Mouse (Mus musculus) lung, embryonic 15.5 days (tissue): ENCODE data around the gene Emd. TPM values are rescaled to one million over a fixed set of nuclear protein-coding genes. Genes with fewer than 3 reads are reported as not detected.
A peak's percentile ranks its signal among the peaks of the same experiment; 100 is the strongest.

Experiments used
- ATAC-seq: fragments of 200-750 bp; cut with Nextera tagmentation; 2 replicates; pipeline ENCODE4 v1.8.0; 2017; ENCODE audit warnings: moderate number of reproducible peaks, borderline replicate concordance; ENCODE audit not compliant: low FRiP score, low TSS enrichment; ENCODE audit errors: extremely low read depth
- H3K27ac ChIP-seq: fragments of 300-500 bp; sonication (generic); 2 replicates; pipeline ENCODE4 v1.5.1; 2015; ENCODE audit warnings: moderate library complexity, mild to moderate bottlenecking, inconsistent platforms
- H3K27me3 ChIP-seq: fragments of 300-500 bp; sonication (generic); 2 replicates; pipeline ENCODE4 v1.6.1; 2015; ENCODE audit warnings: inconsistent platforms
- H3K36me3 ChIP-seq: fragments of 300-500 bp; sonication (generic); 2 replicates; pipeline ENCODE4 v1.6.1; 2015; ENCODE audit warnings: inconsistent platforms
- H3K4me1 ChIP-seq: fragments of 300-500 bp; sonication (generic); 2 replicates; pipeline ENCODE4 v1.6.1; 2015; ENCODE audit warnings: inconsistent platforms
- H3K4me2 ChIP-seq: fragments of 300-500 bp; sonication (generic); 2 replicates; pipeline ENCODE4 v1.6.1; 2015; ENCODE audit warnings: inconsistent platforms, mild to moderate bottlenecking, moderate library complexity
- H3K4me3 ChIP-seq: fragments of 300-500 bp; sonication (generic); 2 replicates; pipeline ENCODE4 v1.5.1; 2015; ENCODE audit warnings: mild to moderate bottlenecking, inconsistent platforms
- H3K9ac ChIP-seq: fragments of 300-500 bp; sonication (generic); 2 replicates; pipeline ENCODE4 v1.6.1; 2015; ENCODE audit warnings: inconsistent platforms
- H3K9me3 ChIP-seq: fragments of 300-500 bp; sonication (generic); 2 replicates; pipeline ENCODE4 v1.6.1; 2016; ENCODE audit warnings: inconsistent platforms
- WGBS: fragments of 180-500 bp; shearing (Covaris S2); methylation state at CpG from one replicate; pipeline ENCODE4 v1.1.7; 2015; 5-methylcytosine and 5-hydroxymethylcytosine counted together
- polyA plus RNA-seq: library from polyadenylated mRNA; unstranded; fragments of >200 nt; fragmentation: Nextera tagmentation; extraction: Ambion mirVana; gene quantifications from 2 replicates; pipeline ENCODE4 v1.2.1, GENCODE M21; 2015

Emd gene
- polyA plus RNA-seq, 1 experiment from 2014 or later = 23.2 TPM

GRCm38 (mm10) chrX:74246213-74246681 is 8.2 kb upstream of the Emd start:
- no peaks in the 10 kb centered on the region for H3K27me3 ChIP-seq
- peak overlapping the region; percentile 58 for H3K4me3 ChIP-seq
- H3K4me2 ChIP-seq = peak overlapping the region; percentile 62
- H3K9ac ChIP-seq = peak overlapping the region; percentile 69
- H3K4me1 ChIP-seq = peaks cover 10% of the 10 kb centered on the region; the same call in 1 of the 2 replicates
- 17% methylated on average over 38 of the region's 38 CpGs for WGBS
- H3K27ac ChIP-seq = peak overlapping the region; percentile 94
- ATAC-seq = peak; percentile 83
- no peaks in the 10 kb centered on the region for H3K9me3 ChIP-seq
- peaks cover 18% of the 10 kb centered on the region for H3K36me3 ChIP-seq

GRCm38 (mm10) chrX:74246693-74247092 is 7.8 kb upstream of the Emd start:
- peak overlapping the region; percentile 31 for H3K9ac ChIP-seq
- peaks cover 10% of the 10 kb centered on the region; the same call in 1 of the 2 replicates for H3K4me1 ChIP-seq
- WGBS = 12% methylated on average over 14 of the region's 15 CpGs
- H3K9me3 ChIP-seq = no peaks in the 10 kb centered on the region
- peak overlapping the region; percentile 62 for H3K4me2 ChIP-seq
- peak overlapping the region; percentile 58 for H3K4me3 ChIP-seq
- ATAC-seq = peak; percentile 47
- H3K36me3 ChIP-seq = peaks cover 13% of the 10 kb centered on the region
- no peaks in the 10 kb centered on the region for H3K27me3 ChIP-seq
- H3K27ac ChIP-seq = peak overlapping the region; percentile 94

GRCm38 (mm10) chrX:74248651-74249050 is 5.8 kb upstream of the Emd start:
- Histone ChIP-seq H3K4me2 (peak overlapping the region; percentile 62), H3K9me3 (no peaks in the 10 kb centered on the region), H3K9ac (peak overlapping the region; percentile 48), H3K27ac (peak overlapping the region; percentile 87), H3K27me3 (no peaks in the 10 kb centered on the region), H3K4me1 (peaks cover 7% of the 10 kb centered on the region; the same call in 1 of the 2 replicates), H3K4me3 (peak overlapping the region; percentile 42), H3K36me3 (no peaks in the 10 kb centered on the region; the same call in 1 of the 2 replicates)
- 0 out of 2 replicates have a peak, but pooled peaks have one; percentile 21 for ATAC-seq
- WGBS = 13% methylated on average over 3 of the region's 3 CpGs

- peak within 1 kb of the TSS; percentile 87 for H3K27ac ChIP-seq
- ATAC-seq = no peak
- H3K9ac ChIP-seq = peak within 1 kb of the TSS; percentile 48
- H3K4me3 ChIP-seq = peak within 1 kb of the TSS; percentile 42
- H3K9me3 ChIP-seq = no peaks in the 10 kb centered on the region
- no peaks in the 10 kb centered on the region for H3K27me3 ChIP-seq
- H3K4me1 ChIP-seq = 0 out of 2 replicates have a peak, but pooled peaks cover 3% of the 10 kb centered on the region
- H3K36me3 ChIP-seq = no peaks in the 10 kb centered on the region
- WGBS = 14% methylated on average over 31 of the region's 38 CpGs
- peak within 1 kb of the TSS; percentile 59 for H3K4me2 ChIP-seq
Observed at GRCm38 (mm10) chrX:74249615-74250014, 4.9 kb upstream of the Emd start, which contains the start of gene Flna. Gene Flna (minus strand): TSS chrX:74249820.

- Histone ChIP-seq H3K9me3 (no peaks in the 10 kb centered on the region), H3K27ac (peak overlapping the region; percentile 92), H3K9ac (peak overlapping the region; percentile 77), H3K4me3 (peak overlapping the region; percentile 61), H3K4me1 (peaks cover 5% of the 10 kb centered on the region; the same call in 1 of the 2 replicates), H3K36me3 (0 out of 2 replicates have a peak, but pooled peaks cover 5% of the 10 kb centered on the region), H3K27me3 (no peaks in the 10 kb centered on the region), H3K4me2 (peak overlapping the region; percentile 62)
- WGBS = 21% methylated on average over 31 of the region's 31 CpGs
- ATAC-seq = no peak
Observed at GRCm38 (mm10) chrX:74254888-74255565, 540 bp downstream of the Emd start.

- H3K9ac ChIP-seq = no peak overlapping the region
- H3K9me3 ChIP-seq = no peaks in the 10 kb centered on the region
- H3K27me3 ChIP-seq = no peaks in the 10 kb centered on the region
- no peak for ATAC-seq
- H3K4me1 ChIP-seq = peaks cover 4% of the 10 kb centered on the region; the same call in 1 of the 2 replicates
- H3K36me3 ChIP-seq = 0 out of 2 replicates have a peak, but pooled peaks cover 5% of the 10 kb centered on the region
- no peak overlapping the region for H3K4me3 ChIP-seq
- H3K27ac ChIP-seq = no peak overlapping the region
- 87% methylated on average over 3 of the region's 3 CpGs for WGBS
- no peak overlapping the region for H3K4me2 ChIP-seq
Observed at GRCm38 (mm10) chrX:74257746-74258145, 3.3 kb downstream of the Emd start.

GRCm38 (mm10) chrX:74269736-74270061 is 15.2 kb downstream of the Emd start:
- peaks cover 3% of the 10 kb centered on the region; the same call in 1 of the 2 replicates for H3K4me1 ChIP-seq
- ATAC-seq = peak; percentile 35

GRCm38 (mm10) chrX:74270062-74270901 is 15.8 kb downstream of the Emd start, which contains the start of gene Rpl10:
Gene Rpl10 (plus strand): TSS chrX:74270812.
- H3K9me3 ChIP-seq = no peaks in the 10 kb centered on the region
- H3K36me3 ChIP-seq = 0 out of 2 replicates have a peak, but pooled peaks cover 4% of the 10 kb centered on the region
- H3K27me3 ChIP-seq = no peaks in the 10 kb centered on the region
- peak; percentile 94 for ATAC-seq
- peak within 1 kb of the TSS; percentile 55 for H3K4me2 ChIP-seq
- H3K4me1 ChIP-seq = peaks cover 3% of the 10 kb centered on the region; the same call in 1 of the 2 replicates
- peak within 1 kb of the TSS; percentile 51 for H3K4me3 ChIP-seq
- 13% methylated on average over 42 of the region's 42 CpGs for WGBS
- peak within 1 kb of the TSS; percentile 96 for H3K27ac ChIP-seq
- H3K9ac ChIP-seq = peak within 1 kb of the TSS; percentile 77

More at GRCm38 (mm10) chrX:74269736-74270061, 15.2 kb downstream of the Emd start:
- peak overlapping the region; percentile 55 for H3K4me2 ChIP-seq
- H3K36me3 ChIP-seq = 0 out of 2 replicates have a peak, but pooled peaks cover 4% of the 10 kb centered on the region
- peak overlapping the region; percentile 51 for H3K4me3 ChIP-seq
- H3K27me3 ChIP-seq = no peaks in the 10 kb centered on the region
- peak overlapping the region; percentile 96 for H3K27ac ChIP-seq
- peak overlapping the region; percentile 48 for H3K9ac ChIP-seq
- H3K9me3 ChIP-seq = no peaks in the 10 kb centered on the region
- 19% methylated on average over 3 of the region's 3 CpGs for WGBS

GRCm38 (mm10) chrX:74270902-74271551 is 16.5 kb downstream of the Emd start:
- Histone ChIP-seq H3K27me3 (no peaks in the 10 kb centered on the region), H3K9ac (peak overlapping the region; percentile 77), H3K4me3 (peak overlapping the region; percentile 51), H3K4me2 (peak overlapping the region; percentile 50), H3K4me1 (peaks cover 3% of the 10 kb centered on the region; the same call in 1 of the 2 replicates), H3K9me3 (no peaks in the 10 kb centered on the region), H3K27ac (peak overlapping the region; percentile 70), H3K36me3 (0 out of 2 replicates have a peak, but pooled peaks cover 4% of the 10 kb centered on the region)
- 13% methylated on average over 27 of the region's 27 CpGs for WGBS
- no peak for ATAC-seq

GRCm38 (mm10) chrX:74273422-74274322 is 19.2 kb downstream of the Emd start:
- Histone ChIP-seq H3K27ac (0 out of 2 replicates have a peak overlapping the region, but pooled peaks have one; percentile 10), H3K36me3 (0 out of 2 replicates have a peak, but pooled peaks cover 4% of the 10 kb centered on the region), H3K9me3 (no peaks in the 10 kb centered on the region), H3K9ac (no peak overlapping the region), H3K27me3 (no peaks in the 10 kb centered on the region), H3K4me2 (no peak overlapping the region), H3K4me1 (peaks cover 3% of the 10 kb centered on the region; the same call in 1 of the 2 replicates), H3K4me3 (no peak overlapping the region)
- no peak for ATAC-seq
- WGBS = 26% methylated on average over 10 of the region's 10 CpGs
